Mouse (Mus musculus) granulocyte monocyte progenitor cell, adult 5-6 weeks (primary cell): Measurements from ENCODE around the gene Cpt1b. TPM values are rescaled to one million over a fixed set of nuclear protein-coding genes. Genes with fewer than 3 reads are reported as not detected.

ENCODE experiments used
- ATAC-seq: replicated peaks from 2 replicates; pipeline ENCODE4 v1.8.0; 2016; ENCODE audit warnings: mild to moderate bottlenecking, moderate TSS enrichment, inconsistent platforms; ENCODE audit not compliant: poor library complexity, severe bottlenecking
- total RNA-seq, 2 experiments: library from RNA; stranded (forward) in 1 of 2; stranded (reverse) in 1 of 2; fragments of 200-712, 200-1000 nt in 1 of 2; fragments of >200 nt in 1 of 2; fragmentation: Nextera tagmentation in 1 of 2; gene quantifications; 2 replicates each; pipeline ENCODE4 v1.2.3; 2014 to 2017

Cpt1b gene
- total RNA-seq, 2 experiments from 2014 or later = 2.8 TPM; not detected in 1

DNA sequence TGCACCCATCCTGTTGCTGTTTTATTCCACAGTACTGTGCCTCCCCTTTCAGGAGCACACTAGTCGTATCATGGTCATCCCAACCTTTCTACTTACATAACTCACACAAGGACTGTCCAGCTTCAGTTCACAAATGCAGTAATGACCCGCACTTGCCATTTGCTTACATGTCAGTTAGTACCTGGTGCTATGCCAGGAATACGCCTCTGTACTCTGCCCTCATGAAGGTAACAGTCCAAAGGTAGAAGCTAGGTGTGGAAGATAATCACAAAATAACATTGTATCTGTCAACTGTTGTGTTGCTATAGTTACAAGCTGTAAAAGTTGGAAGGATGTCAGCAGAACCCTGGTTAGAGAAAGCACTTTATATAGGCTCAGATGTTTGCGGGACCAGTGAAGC lies 28.8 kb downstream of the Cpt1b start:
- no peak for ATAC-seq

- ATAC-seq = no peak
Observed at GRCm38 (mm10) chr15:89390081-89390480, 35.6 kb downstream of the Cpt1b start.

DNA sequence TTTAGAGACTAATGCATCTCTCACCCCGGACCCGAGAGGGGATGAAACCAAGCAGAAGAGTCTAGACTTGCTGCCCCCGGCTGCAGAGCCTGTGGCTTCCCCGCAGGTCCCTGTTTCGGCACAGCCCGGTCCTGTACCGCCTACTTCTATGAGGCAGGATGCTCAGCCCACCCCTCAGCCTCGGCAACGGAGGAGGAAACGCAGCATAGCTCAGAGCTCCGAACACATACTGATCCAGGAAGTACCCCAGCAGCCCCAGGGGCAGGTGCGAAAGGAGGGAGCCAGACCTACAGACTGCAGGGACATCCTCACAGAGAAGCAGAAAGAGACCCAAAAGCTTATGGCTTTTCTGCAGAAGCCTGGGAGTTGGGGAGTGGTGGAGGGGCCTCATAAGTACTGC lies 38.5 kb downstream of the Cpt1b start:
- ATAC-seq = no peak; the same call in 1 of the 2 replicates

GRCm38 (mm10) chr15:89384617-89385016 lies 41.0 kb downstream of the Cpt1b start, which contains the start of gene Klhdc7b:
Gene Klhdc7b (plus strand): TSS chr15:89384917.
- ATAC-seq = no peak

DNA sequence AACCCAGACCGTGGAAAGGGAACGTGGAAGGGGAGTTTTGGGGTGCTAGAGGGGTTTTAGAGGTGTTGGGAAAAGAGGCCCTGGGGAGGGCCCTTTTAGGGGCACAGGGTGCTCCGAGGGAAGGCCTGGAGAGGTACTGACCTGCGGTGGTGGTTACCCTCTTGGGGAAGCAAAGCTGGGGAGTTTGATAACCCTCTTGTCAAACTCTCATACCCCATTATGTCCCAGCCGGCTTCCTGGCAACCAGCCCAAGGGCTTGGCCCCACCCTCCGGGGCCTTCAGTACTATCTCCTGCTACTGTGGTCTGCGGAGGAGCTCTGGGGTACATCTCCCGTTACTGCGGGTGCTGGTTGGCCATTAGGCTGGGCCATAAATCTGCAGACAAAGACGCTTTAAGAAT lies 46.2 kb downstream of the Cpt1b start:
- peak; percentile 20; the same call in 1 of the 2 replicates for ATAC-seq

DNA sequence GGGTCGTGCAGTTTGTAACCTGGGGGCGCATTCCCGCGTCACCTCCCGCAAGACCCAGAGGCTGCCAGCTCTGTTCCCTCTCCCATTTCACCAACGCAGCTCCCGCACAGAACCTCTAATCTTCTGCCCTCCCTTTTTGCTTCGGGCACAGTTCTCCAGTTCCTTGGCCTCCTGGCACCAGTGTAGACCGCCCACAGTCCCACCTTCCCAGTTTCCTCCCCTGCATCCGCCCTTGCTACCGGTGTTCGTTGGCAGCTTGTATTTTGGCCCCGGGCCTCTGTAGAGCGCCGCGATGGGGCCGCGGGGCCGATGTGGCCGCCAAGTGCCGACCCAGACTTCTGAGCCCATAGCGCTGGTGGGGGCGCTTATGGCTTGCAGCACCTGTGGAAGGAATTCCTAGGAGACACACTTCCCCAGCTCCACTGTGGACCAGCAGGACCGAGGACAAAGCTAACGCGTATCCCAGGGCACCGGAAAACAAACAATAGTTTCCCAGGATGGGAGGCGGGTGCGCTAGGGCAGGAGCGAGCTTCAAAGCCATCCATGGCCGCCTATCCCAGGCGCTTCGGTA lies 46.7 kb downstream of the Cpt1b start, which contains the start of gene Odf3b:
Odf3b (minus strand) TSS at position 452 of the 571 bp plus-strand sequence.
- ATAC-seq = peak; percentile 26

DNA sequence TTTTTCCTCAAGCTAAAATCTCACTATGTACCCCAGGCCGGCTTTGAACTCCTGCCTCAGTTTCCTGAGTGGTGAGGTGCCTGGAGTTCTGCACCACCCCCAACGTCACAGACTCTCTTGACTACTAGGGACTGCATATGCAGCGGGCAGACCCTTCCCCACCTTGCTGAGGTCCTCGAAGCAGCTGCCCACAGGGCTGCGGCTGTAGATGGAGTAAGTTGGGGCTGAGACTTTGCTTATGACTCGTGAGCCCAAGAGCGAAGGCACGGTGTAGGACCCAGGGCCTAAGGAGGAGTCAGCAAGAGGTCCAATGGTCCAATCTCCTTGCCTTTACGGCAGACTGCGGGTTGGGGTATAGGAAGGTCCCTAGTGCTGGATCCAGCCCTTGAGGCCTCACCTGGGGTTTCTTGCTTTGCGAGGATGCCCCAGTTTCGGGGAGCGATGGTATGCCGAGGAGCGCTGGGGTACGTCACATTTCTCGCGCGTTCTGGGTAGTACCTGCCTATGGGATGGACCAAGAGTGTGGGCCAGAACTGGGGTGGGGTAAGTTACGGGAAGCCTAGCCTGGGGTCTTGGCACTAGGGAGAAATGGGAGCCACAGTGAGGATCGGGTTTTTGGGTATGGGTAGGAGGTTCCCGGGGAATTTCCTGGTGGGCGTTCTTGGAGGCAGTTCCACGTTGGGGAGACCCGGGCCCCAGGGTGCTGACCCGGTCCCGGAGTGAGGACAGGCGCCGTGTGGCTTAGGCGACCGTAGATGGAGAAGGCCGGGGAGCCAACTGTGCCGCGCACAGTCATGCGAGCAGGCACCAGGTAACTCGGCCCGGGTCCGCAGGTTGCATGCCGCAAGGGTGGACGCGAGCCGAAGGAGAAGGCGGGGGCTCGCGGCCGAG lies 47.5 kb downstream of the Cpt1b start:
- ATAC-seq = no peak

- no peak for ATAC-seq
Observed at GRCm38 (mm10) chr15:89377362-89377761, 48.3 kb downstream of the Cpt1b start.

DNA sequence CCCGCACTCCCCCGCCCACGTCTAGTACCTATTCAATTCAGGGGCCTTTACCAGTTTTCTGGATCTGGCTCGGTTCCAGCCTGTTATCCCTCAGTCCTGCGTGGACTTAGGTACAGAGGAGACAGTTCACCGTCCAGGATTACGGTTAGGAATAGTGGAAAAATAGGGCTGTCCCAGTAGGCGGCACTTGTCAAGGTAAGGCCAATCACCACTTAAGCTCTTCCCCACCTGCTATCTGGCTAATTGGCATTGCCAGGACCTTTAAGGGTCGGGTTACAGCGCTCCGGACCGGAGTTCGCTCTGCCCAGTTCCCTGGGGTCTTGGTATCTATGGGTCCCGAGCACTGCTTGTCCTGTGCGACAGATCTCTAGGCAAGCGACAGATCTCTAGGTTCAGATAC lies 48.7 kb downstream of the Cpt1b start, which contains the start of gene Tymp:
Tymp (minus strand) TSS at position 83 of the 400 bp plus-strand sequence.
- no peak for ATAC-seq

DNA sequence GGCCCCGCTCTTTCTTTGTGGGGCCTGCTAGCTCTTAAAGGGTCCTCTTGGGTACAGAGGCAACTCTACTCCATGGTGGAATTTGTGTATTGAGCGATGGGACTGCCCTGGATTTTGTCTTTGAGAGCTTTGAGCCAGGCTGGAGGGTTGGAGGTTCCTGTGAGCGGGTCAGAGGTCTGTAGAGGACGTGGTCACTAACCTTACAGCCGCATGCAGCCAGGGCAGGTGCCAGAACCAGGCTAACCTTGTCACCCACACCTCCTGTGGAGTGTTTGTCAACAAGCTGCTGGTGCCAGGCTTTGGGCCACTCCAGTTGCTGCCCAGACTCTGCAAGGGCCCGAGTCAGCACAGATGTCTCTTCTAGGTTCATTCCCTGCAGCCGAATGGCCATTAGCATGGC lies 49.6 kb downstream of the Cpt1b start:
- no peak for ATAC-seq

GRCm38 (mm10) chr15:89374801-89375534 lies 50.7 kb downstream of the Cpt1b start:
- no peak for ATAC-seq

GRCm38 (mm10) chr15:89374340-89374739 lies 51.3 kb downstream of the Cpt1b start:
- ATAC-seq = no peak

GRCm38 (mm10) chr15:89373762-89374248 lies 51.9 kb downstream of the Cpt1b start, which contains the start of gene Sco2:
Gene Sco2 (minus strand): TSS chr15:89373846.
- peak; percentile 65 for ATAC-seq

- ATAC-seq = peak; percentile 68
Observed at GRCm38 (mm10) chr15:89373027-89373761, 52.5 kb downstream of the Cpt1b start.

DNA sequence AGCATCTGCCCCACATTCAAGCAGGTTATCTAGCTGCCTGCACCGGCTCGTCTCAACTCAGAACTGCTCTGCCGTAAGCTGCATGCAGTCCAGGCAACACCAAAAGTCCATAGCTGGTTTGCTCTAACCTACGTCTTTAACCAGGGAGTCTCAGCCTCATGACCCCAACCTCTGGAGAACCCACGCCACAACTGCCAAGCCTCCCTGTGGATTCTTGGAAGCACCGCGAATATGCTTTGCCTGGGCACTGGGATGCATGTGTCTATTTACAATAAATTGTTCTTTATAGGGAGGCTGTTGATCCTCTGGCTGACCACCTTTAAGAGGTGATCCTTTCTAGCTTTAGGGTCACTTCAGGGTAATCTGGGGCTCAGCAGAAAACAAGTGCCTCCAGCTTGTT lies 53.1 kb downstream of the Cpt1b start:
- ATAC-seq = no peak

GRCm38 (mm10) chr15:89372068-89372467 lies 53.6 kb downstream of the Cpt1b start:
- ATAC-seq = no peak
